Mouse (Mus musculus) ES-Bruce4 (cell line): ENCODE data around the gene Zfp654.

ENCODE experiments used
- CTCF ChIP-seq: IDR thresholded peaks from one replicate; pipeline ENCODE4 v1.8.1; 2011; ENCODE audit warnings: low read depth, low read length
- POLR2A ChIP-seq: IDR thresholded peaks from one replicate; pipeline ENCODE4 v1.8.1; 2011; ENCODE audit warnings: low read length; ENCODE audit not compliant: insufficient read depth

DNA sequence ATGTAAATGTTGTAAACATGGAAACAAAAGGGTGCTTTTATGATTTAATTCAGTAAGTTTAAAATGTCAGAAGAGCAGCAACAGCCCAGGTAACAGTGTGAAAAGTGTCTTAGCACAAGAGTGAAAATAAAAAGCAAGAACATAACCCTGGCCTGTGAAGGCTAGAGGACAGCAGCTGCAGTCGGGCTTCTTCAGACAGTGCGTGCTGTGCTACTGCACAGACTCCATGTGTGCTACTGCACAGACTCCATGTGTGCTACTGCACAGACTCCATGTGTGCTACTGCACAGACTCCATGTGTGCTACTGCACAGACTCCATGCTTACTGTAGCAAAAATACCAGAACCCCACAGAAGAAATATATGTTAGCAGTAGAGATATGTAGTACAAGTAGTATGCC, 14.7 kb downstream of the Zfp654 start:
- no peak for TF ChIP-seq CTCF
- no peak for TF ChIP-seq POLR2A
